Mouse (Mus musculus) R1 (cell line): ENCODE results near the gene Neil3.
"Not testable (repeated sequence)": the region's sequence is repeated elsewhere in the genome, so short reads cannot be mapped to it uniquely, and the experiment has no call there.

Experiments
- DNase-seq: peaks from one replicate; pipeline ENCODE4 v3.0.0-alpha.2; 2018; ENCODE audit warnings: low read depth, low spot score

Neil3 gene

DNA sequence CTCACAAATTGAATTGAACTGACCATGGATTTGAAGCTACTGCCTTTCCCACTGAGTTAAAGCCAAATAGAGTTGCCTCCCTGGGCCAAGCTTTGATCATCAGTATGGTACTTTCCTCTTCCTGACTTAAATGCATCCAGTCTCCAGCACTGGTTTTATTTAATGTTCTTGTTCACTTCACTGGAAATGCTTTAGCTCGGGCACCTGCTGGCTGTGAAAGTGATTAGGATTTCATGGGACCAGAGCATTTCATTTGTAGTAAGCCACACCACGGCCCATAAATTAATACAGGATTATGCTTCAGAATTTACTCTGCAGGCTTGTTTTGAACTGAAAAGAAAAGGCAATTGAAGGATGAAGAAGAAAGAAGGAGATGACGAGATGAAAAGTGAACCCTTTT, 100.8 kb downstream of the Neil3 start:
- DNase-seq = not testable (repeated sequence)
